Mouse (Mus musculus): ENCODE measurements around the gene Tmem121b. TPM values are rescaled to one million over a fixed set of nuclear protein-coding genes. Genes with fewer than 3 reads are reported as not detected.
A peak's percentile ranks its signal among the peaks of the same experiment; 100 is the strongest.

Gene Tmem121b
- polyA plus RNA-seq, 1 experiment, result 0.01 TPM

DNA sequence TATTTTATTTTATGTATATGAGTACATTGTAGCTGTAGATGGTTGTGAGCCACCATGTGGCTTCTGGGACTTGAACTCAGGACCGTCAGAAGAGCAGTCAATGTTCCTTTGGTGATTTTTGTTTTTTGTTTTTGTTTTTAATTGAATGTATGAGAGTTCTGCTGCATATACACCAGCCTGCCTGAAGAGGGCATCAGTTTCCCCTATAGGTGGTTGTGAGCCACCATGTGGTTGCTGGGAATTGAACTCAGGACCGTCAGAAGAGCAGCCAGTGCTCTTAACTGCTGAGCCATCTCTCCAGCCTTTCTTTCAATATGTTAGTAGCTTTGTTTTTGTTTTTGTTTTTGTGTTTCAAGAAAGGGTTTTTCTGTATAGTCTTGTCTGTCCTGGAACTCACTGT is 42.7 kb upstream of the Tmem121b start:
- no peaks in the 10 kb centered on the region for H3K79me2 ChIP-seq (ENCODE audit: control insufficient read depth, insufficient read depth)
- TF ChIP-seq SRF (IDR thresholded peaks at IDR 0.05; ENCODE audit: control insufficient read depth, insufficient read length, low read depth), result no peak
- no peak for TF ChIP-seq REST (IDR thresholded peaks at IDR 0.05; ENCODE audit: insufficient read depth, insufficient read length)
- TF ChIP-seq E2F4 (IDR thresholded peaks at IDR 0.05; ENCODE audit: insufficient read depth), result no peak
- H3K4me2 ChIP-seq (ENCODE audit: low read depth), result no peak overlapping the region
- no peak overlapping the region for H3ac ChIP-seq (ENCODE audit: control insufficient read depth, insufficient read length)
- no peaks in the 10 kb centered on the region for H3K27me3 ChIP-seq (ENCODE audit: control insufficient read depth, insufficient read depth, insufficient read length)
- no peaks in the 10 kb centered on the region for H3K36me3 ChIP-seq (ENCODE audit: control insufficient read depth, insufficient read depth)
- H3K4me3 ChIP-seq, result no peak overlapping the region

DNA sequence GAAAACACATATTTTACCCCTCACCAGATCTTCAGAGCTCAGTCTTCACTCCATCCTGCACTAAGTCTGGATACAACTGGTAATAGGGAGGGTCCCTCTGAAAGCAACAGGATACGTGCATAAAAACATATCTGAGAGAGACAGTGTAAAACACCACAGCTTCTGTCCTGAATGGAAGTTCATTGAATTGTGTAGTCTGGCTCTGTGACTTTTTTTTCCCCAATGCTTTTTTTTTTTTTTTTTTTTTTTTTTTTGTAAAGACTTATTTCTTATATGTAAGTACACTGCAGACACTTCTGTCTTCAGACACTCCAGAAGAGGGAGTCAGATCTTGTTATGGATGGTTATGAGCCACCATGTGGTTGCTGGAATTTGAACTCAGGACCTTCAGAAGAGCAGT is 39.0 kb upstream of the Tmem121b start:
- H3K79me2 ChIP-seq (ENCODE audit: control insufficient read depth, insufficient read depth), result no peaks in the 10 kb centered on the region
- H3K4me3 ChIP-seq, result no peak overlapping the region
- H3K4me2 ChIP-seq (ENCODE audit: low read depth), result no peak overlapping the region
- no peaks in the 10 kb centered on the region for H3K36me3 ChIP-seq (ENCODE audit: control insufficient read depth, insufficient read depth)
- H3K27me3 ChIP-seq (ENCODE audit: control insufficient read depth, insufficient read depth, insufficient read length), result no peaks in the 10 kb centered on the region
- no peak overlapping the region for H3ac ChIP-seq (ENCODE audit: control insufficient read depth, insufficient read length)
- no peak for TF ChIP-seq TCF12 (IDR thresholded peaks at IDR 0.05; ENCODE audit: insufficient read depth, poor library complexity, severe bottlenecking)
- TF ChIP-seq MYOD1 (IDR thresholded peaks at IDR 0.05; ENCODE audit: control insufficient read depth in 1 of 3, insufficient read length in 2 of 3, low read depth in 2 of 3), result no peak
- no peak for TF ChIP-seq REST (IDR thresholded peaks at IDR 0.05; ENCODE audit: insufficient read depth, insufficient read length)
- TF ChIP-seq E2F4 (IDR thresholded peaks at IDR 0.05; ENCODE audit: insufficient read depth), result no peak
- no peak for TF ChIP-seq MYOG (IDR thresholded peaks at IDR 0.05; ENCODE audit: control insufficient read depth in 1 of 3, insufficient read depth in 1 of 3, insufficient read length in 2 of 3, low read depth in 2 of 3)
- no peak for TF ChIP-seq CEBPB (IDR thresholded peaks at IDR 0.05; ENCODE audit: insufficient read depth, poor library complexity, severe bottlenecking)
- TF ChIP-seq POLR2A (IDR thresholded peaks at IDR 0.05; ENCODE audit: insufficient read length, low read depth), result no peak
- TF ChIP-seq POLR2AphosphoS2 (IDR thresholded peaks at IDR 0.05; ENCODE audit: insufficient read length, low read depth), result no peak
- TF ChIP-seq SRF (IDR thresholded peaks at IDR 0.05; ENCODE audit: control insufficient read depth, insufficient read length, low read depth), result no peak
- no peak for TF ChIP-seq MAX (IDR thresholded peaks at IDR 0.05; ENCODE audit: low read depth)
- TF ChIP-seq TCF3 (IDR thresholded peaks at IDR 0.05; ENCODE audit: insufficient read length, low read depth), result no peak
- no peak for TF ChIP-seq USF1 (IDR thresholded peaks at IDR 0.05; ENCODE audit: low read depth)

GRCm38 (mm10) chr6:120531020-120531965 is 37.7 kb upstream of the Tmem121b start, which contains the start of gene Hdhd5:
Gene Hdhd5 (minus strand): TSS chr6:120531319.
- peak within 1 kb of the TSS; percentile 47 for H3K4me3 ChIP-seq
- peak within 1 kb of the TSS; percentile 37 for H3ac ChIP-seq (ENCODE audit: control insufficient read depth, insufficient read length)
- peak within 1 kb of the TSS; percentile 84 for H3K4me2 ChIP-seq (ENCODE audit: low read depth)
- no peak for TF ChIP-seq MAX (IDR thresholded peaks at IDR 0.05; ENCODE audit: low read depth)
- TF ChIP-seq TCF12 (IDR thresholded peaks at IDR 0.05; ENCODE audit: insufficient read depth, poor library complexity, severe bottlenecking), result no peak
- TF ChIP-seq E2F4 (IDR thresholded peaks at IDR 0.05; ENCODE audit: insufficient read depth), result no peak
- peak; percentile 94 for TF ChIP-seq POLR2A (IDR thresholded peaks at IDR 0.05; ENCODE audit: insufficient read length, low read depth)
- no peak for TF ChIP-seq USF1 (IDR thresholded peaks at IDR 0.05; ENCODE audit: low read depth)
- no peak for TF ChIP-seq CEBPB (IDR thresholded peaks at IDR 0.05; ENCODE audit: insufficient read depth, poor library complexity, severe bottlenecking)
- TF ChIP-seq REST (IDR thresholded peaks at IDR 0.05; ENCODE audit: insufficient read depth, insufficient read length), result no peak
- peak; percentile 77 for TF ChIP-seq POLR2AphosphoS2 (IDR thresholded peaks at IDR 0.05; ENCODE audit: insufficient read length, low read depth)
- TF ChIP-seq MYOG (IDR thresholded peaks at IDR 0.05; ENCODE audit: control insufficient read depth in 1 of 3, insufficient read depth in 1 of 3, insufficient read length in 2 of 3, low read depth in 2 of 3), result peak in 1 of 3 experiments; percentile 6
- no peaks in the 10 kb centered on the region for H3K27me3 ChIP-seq (ENCODE audit: control insufficient read depth, insufficient read depth, insufficient read length)
- H3K79me2 ChIP-seq (ENCODE audit: control insufficient read depth, insufficient read depth), result no peaks in the 10 kb centered on the region
- no peaks in the 10 kb centered on the region for H3K36me3 ChIP-seq (ENCODE audit: control insufficient read depth, insufficient read depth)

GRCm38 (mm10) chr6:120529123-120529522 is 35.5 kb upstream of the Tmem121b start:
- no peaks in the 10 kb centered on the region for H3K79me2 ChIP-seq (ENCODE audit: control insufficient read depth, insufficient read depth)
- H3ac ChIP-seq (ENCODE audit: control insufficient read depth, insufficient read length), result no peak overlapping the region

More at GRCm38 (mm10) chr6:120529123-120529522, 35.5 kb upstream of the Tmem121b start:
- Histone ChIP-seq H3K4me3 (no peak overlapping the region), H3K27me3 (ENCODE audit: control insufficient read depth, insufficient read depth, insufficient read length) (no peaks in the 10 kb centered on the region), H3K4me2 (ENCODE audit: low read depth) (no peak overlapping the region), H3K36me3 (ENCODE audit: control insufficient read depth, insufficient read depth) (no peaks in the 10 kb centered on the region)
- no peak for TF ChIP-seq MAX (IDR thresholded peaks at IDR 0.05; ENCODE audit: low read depth)
- TF ChIP-seq E2F4 (IDR thresholded peaks at IDR 0.05; ENCODE audit: insufficient read depth), result no peak
- TF ChIP-seq POLR2AphosphoS2 (IDR thresholded peaks at IDR 0.05; ENCODE audit: insufficient read length, low read depth), result no peak
- no peak for TF ChIP-seq TCF3 (IDR thresholded peaks at IDR 0.05; ENCODE audit: insufficient read length, low read depth)
- TF ChIP-seq CEBPB (IDR thresholded peaks at IDR 0.05; ENCODE audit: insufficient read depth, poor library complexity, severe bottlenecking), result no peak
- no peak for TF ChIP-seq POLR2A (IDR thresholded peaks at IDR 0.05; ENCODE audit: insufficient read length, low read depth)
- TF ChIP-seq USF1 (IDR thresholded peaks at IDR 0.05; ENCODE audit: low read depth), result no peak
- TF ChIP-seq MYOG (IDR thresholded peaks at IDR 0.05; ENCODE audit: control insufficient read depth in 1 of 3, insufficient read depth in 1 of 3, insufficient read length in 2 of 3, low read depth in 2 of 3), result no peak
- no peak for TF ChIP-seq SRF (IDR thresholded peaks at IDR 0.05; ENCODE audit: control insufficient read depth, insufficient read length, low read depth)
- TF ChIP-seq REST (IDR thresholded peaks at IDR 0.05; ENCODE audit: insufficient read depth, insufficient read length), result no peak

Data from myocyte (in vitro differentiated cells).